Mouse (Mus musculus) midbrain, postnatal 0 days (tissue): Measurements from ENCODE around the gene Wdsub1. TPM values are rescaled to one million over a fixed set of nuclear protein-coding genes. Genes with fewer than 3 reads are reported as not detected.

ENCODE experiments used
- ATAC-seq: fragments of 200-750 bp; cut with Nextera tagmentation; 2 replicates; pipeline ENCODE4 v1.8.0; 2017; ENCODE audit warnings: moderate number of reproducible peaks, mild to moderate bottlenecking, moderate TSS enrichment, moderate library complexity; ENCODE audit not compliant: low FRiP score
- DNase-seq: peaks from one replicate; pipeline ENCODE4 v3.0.0-alpha.2; 2015; ENCODE audit warnings: low spot score
- H3K27ac ChIP-seq: fragments of 300-500 bp; sonication (generic); 2 replicates; pipeline ENCODE4 v1.5.1; 2014; ENCODE audit warnings: low read depth, mild to moderate bottlenecking, low read length, mixed read lengths
- H3K27me3 ChIP-seq: fragments of 300-500 bp; sonication (generic); 2 replicates; pipeline ENCODE4 v1.6.1; 2014; ENCODE audit warnings: low read length, control low read depth, mixed read lengths; ENCODE audit not compliant: insufficient read depth
- H3K36me3 ChIP-seq: fragments of 300-500 bp; sonication (generic); 2 replicates; pipeline ENCODE4 v1.6.1; 2014; ENCODE audit warnings: low read length, control low read depth, mixed read lengths; ENCODE audit not compliant: insufficient read depth
- H3K4me1 ChIP-seq: fragments of 300-500 bp; sonication (generic); 2 replicates; pipeline ENCODE4 v1.6.1; 2014; ENCODE audit warnings: mild to moderate bottlenecking, control low read depth, antibody characterized with exemption, low read length, mixed read lengths; ENCODE audit not compliant: insufficient read depth
- H3K4me2 ChIP-seq: fragments of 300-500 bp; sonication (generic); 2 replicates; pipeline ENCODE4 v1.6.1; 2014; ENCODE audit warnings: low read depth, mild to moderate bottlenecking, low read length, mixed read lengths; ENCODE audit not compliant: poor library complexity, severe bottlenecking
- H3K4me3 ChIP-seq: fragments of 300-500 bp; sonication (generic); 2 replicates; pipeline ENCODE4 v1.5.1; 2014; ENCODE audit warnings: low read depth, mild to moderate bottlenecking, low read length, moderate library complexity
- H3K9ac ChIP-seq: fragments of 300-500 bp; sonication (generic); replicated peaks from 2 replicates; pipeline ENCODE4 v1.6.1; 2014; ENCODE audit warnings: mild to moderate bottlenecking, low read length, moderate library complexity, mixed read lengths; ENCODE audit not compliant: poor library complexity, severe bottlenecking
- H3K9me3 ChIP-seq: fragments of 300-500 bp; sonication (generic); 2 replicates; pipeline ENCODE4 v1.6.1; 2016; ENCODE audit warnings: low read length, control low read depth
- CTCF ChIP-seq: IDR thresholded peaks from 2 replicates; pipeline ENCODE4 v1.5.1; 2016; ENCODE audit warnings: antibody characterized with exemption, mild to moderate bottlenecking
- WGBS: fragments of 180-500 bp; shearing (Covaris S2); extraction: QIAGEN DNeasy Blood & Tissue Kit; methylation state at CpG from one replicate; pipeline ENCODE4 v1.1.7; 2014; 5-methylcytosine and 5-hydroxymethylcytosine counted together
- polyA plus RNA-seq: library from polyadenylated mRNA; unstranded; fragments of >200 nt; fragmentation: Nextera tagmentation; extraction: Ambion mirVana; gene quantifications from 2 replicates; pipeline ENCODE4 v1.2.1, GENCODE M21; 2015
- total RNA-seq: library from RNA; depleted of rRNA; stranded (reverse); fragments of >200 nt; gene quantifications from 2 replicates; pipeline ENCODE4 v1.2.3, GENCODE M21; 2014

The Wdsub1 gene
- total and polyA plus RNA-seq, 2 experiments from 2014 or later = 23.6 to 67.0 TPM

DNA sequence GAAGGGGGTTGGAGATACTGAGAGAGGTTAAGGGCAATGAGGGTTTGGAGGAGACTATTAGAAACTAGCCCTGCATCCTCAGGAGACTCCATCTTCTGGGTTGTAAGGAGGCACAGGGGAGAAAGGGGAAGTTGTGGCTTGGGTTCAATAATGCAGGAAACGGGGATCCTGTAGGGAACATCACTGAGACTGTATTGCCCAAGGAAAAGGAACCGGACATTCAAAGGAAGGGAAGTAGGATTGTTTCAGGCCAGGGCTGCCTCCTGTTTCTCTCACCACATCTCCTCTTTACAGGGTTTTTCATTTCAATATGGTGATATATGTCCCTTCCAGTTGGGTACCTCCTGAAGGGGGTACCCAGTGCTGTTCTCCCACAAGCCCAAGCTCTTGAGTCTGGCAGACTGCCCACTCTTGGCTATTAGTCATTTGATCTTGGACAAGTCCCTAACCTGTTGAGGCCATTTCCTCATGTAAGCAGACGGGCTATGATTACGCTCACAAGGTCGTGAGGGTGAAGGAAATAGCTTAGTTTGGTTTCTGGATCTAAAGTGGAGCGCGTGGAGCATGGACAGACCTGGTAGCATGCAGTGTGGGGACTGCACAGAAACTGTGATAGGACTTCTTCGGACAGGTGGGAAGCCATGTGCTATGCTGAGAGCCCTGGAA lies 79.5 kb downstream of the Wdsub1 start:
- no peaks in the 10 kb centered on the region for H3K9me3 ChIP-seq
- H3K9ac ChIP-seq = no peak overlapping the region
- no peak for DNase-seq
- H3K4me2 ChIP-seq = no peak overlapping the region
- TF ChIP-seq CTCF = no peak
- H3K4me1 ChIP-seq = no peaks in the 10 kb centered on the region
- no peak for ATAC-seq
- WGBS = 95% methylated on average over 8 of the region's 8 CpGs
- no peaks in the 10 kb centered on the region for H3K27me3 ChIP-seq
- no peaks in the 10 kb centered on the region for H3K36me3 ChIP-seq
- H3K27ac ChIP-seq = no peak overlapping the region
- H3K4me3 ChIP-seq = no peak overlapping the region
